Mouse (Mus musculus) intestine, postnatal 0 days (tissue): ENCODE data around the gene 1700024G13Rik. TPM values are rescaled to one million over a fixed set of nuclear protein-coding genes. Genes with fewer than 3 reads are reported as not detected.

Experiments
- ATAC-seq: fragments of 200-750 bp; cut with Nextera tagmentation; 2 replicates; pipeline ENCODE4 v1.8.0; 2017; ENCODE audit warnings: mild to moderate bottlenecking, moderate TSS enrichment, moderate library complexity
- H3K27ac ChIP-seq: fragments of 300-500 bp; sonication (generic); 2 replicates; pipeline ENCODE4 v1.5.1; 2014; ENCODE audit warnings: mild to moderate bottlenecking, low read depth, low read length, moderate library complexity
- H3K27me3 ChIP-seq: fragments of 300-500 bp; sonication (generic); replicated peaks from 2 replicates; pipeline ENCODE4 v1.6.1; 2014; ENCODE audit warnings: low read length, mixed read lengths; ENCODE audit not compliant: control insufficient read depth, insufficient read depth
- H3K36me3 ChIP-seq: fragments of 300-500 bp; sonication (generic); 2 replicates; pipeline ENCODE4 v1.6.1; 2014; ENCODE audit warnings: mild to moderate bottlenecking, moderate library complexity; ENCODE audit not compliant: control insufficient read depth, insufficient read depth
- H3K4me1 ChIP-seq: fragments of 300-500 bp; sonication (generic); replicated peaks from 2 replicates; pipeline ENCODE4 v1.6.1; 2014; ENCODE audit warnings: antibody characterized with exemption, low read length, mixed read lengths; ENCODE audit not compliant: control insufficient read depth, insufficient read depth
- H3K4me2 ChIP-seq: fragments of 300-500 bp; sonication (generic); replicated peaks from 2 replicates; pipeline ENCODE4 v1.6.1; 2014; ENCODE audit warnings: low read depth, mild to moderate bottlenecking, moderate library complexity
- H3K4me3 ChIP-seq: fragments of 300-500 bp; sonication (generic); 2 replicates; pipeline ENCODE4 v1.5.1; 2014; ENCODE audit warnings: low read depth, low read length
- H3K9ac ChIP-seq: fragments of 300-500 bp; sonication (generic); 2 replicates; pipeline ENCODE4 v1.6.1; 2014; ENCODE audit warnings: mild to moderate bottlenecking, low read depth, low read length
- H3K9me3 ChIP-seq: fragments of 300-500 bp; sonication (generic); 2 replicates; pipeline ENCODE4 v1.6.1; 2016; ENCODE audit warnings: mixed run types; ENCODE audit not compliant: control insufficient read depth
- CTCF ChIP-seq: sonication (generic); IDR thresholded peaks from 2 replicates; pipeline ENCODE4 v1.5.1; 2016; ENCODE audit warnings: low read depth, mild to moderate bottlenecking, control low read depth, antibody characterized with exemption, moderate library complexity
- WGBS: fragments of 180-500 bp; shearing (Covaris S2); extraction: QIAGEN DNeasy Blood & Tissue Kit; methylation state at CpG from one replicate; pipeline ENCODE4 v1.1.7; 2014; 5-methylcytosine and 5-hydroxymethylcytosine counted together
- polyA plus RNA-seq: library from polyadenylated mRNA; unstranded; fragments of >200 nt; fragmentation: Nextera tagmentation; extraction: Ambion mirVana; gene quantifications from 2 replicates; pipeline ENCODE4 v1.2.1, GENCODE M21; 2015

The 1700024G13Rik gene
- polyA plus RNA-seq, 1 experiment from 2014 or later = 0.14 TPM

DNA sequence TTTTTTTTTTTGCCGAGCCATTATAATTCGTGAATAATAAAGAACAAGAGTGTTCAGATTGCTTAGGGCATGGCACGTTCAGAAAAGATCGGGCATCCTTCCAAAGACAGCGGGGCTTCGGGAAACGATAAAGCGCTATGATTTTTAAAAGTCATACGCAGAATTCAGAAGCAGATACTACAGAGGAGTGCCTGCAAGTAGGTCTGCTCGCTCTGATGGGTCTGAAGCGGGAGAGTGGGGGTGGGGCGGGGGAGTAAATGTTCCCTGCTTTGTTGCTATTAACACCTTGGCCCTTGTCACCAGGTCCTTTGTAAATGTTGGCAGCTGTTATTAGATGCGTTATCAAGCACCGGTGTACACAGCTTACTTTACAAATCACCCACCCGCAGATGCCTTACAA lies 6.6 kb downstream of the 1700024G13Rik start:
- H3K9ac ChIP-seq = no peak overlapping the region
- 0 out of 2 replicates have a peak, but pooled peaks cover 4% of the 10 kb centered on the region for H3K27me3 ChIP-seq
- 43% methylated on average over 15 of the region's 15 CpGs for WGBS
- H3K36me3 ChIP-seq = no peaks in the 10 kb centered on the region
- no peaks in the 10 kb centered on the region for H3K9me3 ChIP-seq
- no peak overlapping the region for H3K4me3 ChIP-seq
- H3K27ac ChIP-seq = no peak overlapping the region
- no peak for ATAC-seq
- TF ChIP-seq CTCF = no peak
- H3K4me2 ChIP-seq = no peak overlapping the region
- no peaks in the 10 kb centered on the region for H3K4me1 ChIP-seq

DNA sequence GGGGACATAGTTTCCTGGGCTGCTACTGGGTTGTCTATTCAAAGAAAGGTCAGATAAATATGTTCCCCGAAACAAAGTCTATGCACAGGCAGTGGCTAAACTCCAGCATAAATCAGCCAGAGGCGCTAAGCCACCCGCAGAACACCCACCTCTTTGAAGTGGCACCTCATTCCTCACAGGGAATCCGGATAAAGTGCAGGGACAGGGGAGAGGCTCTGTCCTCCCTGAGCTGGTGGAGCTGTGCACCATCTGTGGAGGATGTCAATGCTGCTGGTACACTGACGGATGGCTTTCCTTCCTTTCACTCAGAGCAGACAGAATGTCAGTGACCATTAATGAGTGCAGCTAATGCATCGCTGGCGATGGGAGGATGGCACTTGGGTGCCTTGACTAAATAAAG lies 7.1 kb downstream of the 1700024G13Rik start:
- no peak for TF ChIP-seq CTCF
- Histone ChIP-seq H3K4me3 (no peak overlapping the region), H3K9me3 (no peaks in the 10 kb centered on the region), H3K4me2 (no peak overlapping the region), H3K27ac (no peak overlapping the region), H3K4me1 (no peaks in the 10 kb centered on the region), H3K9ac (no peak overlapping the region), H3K27me3 (0 out of 2 replicates have a peak, but pooled peaks cover 4% of the 10 kb centered on the region), H3K36me3 (no peaks in the 10 kb centered on the region)
- 30% methylated on average over 7 of the region's 7 CpGs for WGBS
- ATAC-seq = no peak

DNA sequence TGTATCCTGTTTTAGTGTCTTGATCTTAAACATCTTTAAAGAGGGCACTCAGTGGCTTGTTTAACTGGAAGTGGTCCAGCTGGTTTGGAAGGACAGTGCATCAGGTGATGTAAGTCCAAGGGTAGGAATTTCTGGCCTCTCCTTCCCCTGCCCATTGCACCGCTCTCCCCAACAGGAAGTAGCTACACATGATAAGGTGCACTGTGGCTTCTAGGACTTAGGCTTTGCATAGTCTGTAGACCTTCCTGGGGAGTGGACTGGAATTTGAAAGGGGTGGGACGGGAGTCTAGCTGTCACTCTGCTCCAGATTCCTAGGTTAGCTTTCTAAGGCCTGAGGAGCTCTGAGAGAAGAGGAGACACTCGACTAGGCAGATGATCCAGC lies 8.1 kb downstream of the 1700024G13Rik start:
- 31% methylated on average over 3 of the region's 3 CpGs for WGBS
- no peaks in the 10 kb centered on the region for H3K4me1 ChIP-seq
- no peak overlapping the region for H3K4me2 ChIP-seq
- H3K36me3 ChIP-seq = no peaks in the 10 kb centered on the region
- no peak for TF ChIP-seq CTCF
- 0 out of 2 replicates have a peak, but pooled peaks cover 4% of the 10 kb centered on the region for H3K27me3 ChIP-seq
- H3K9me3 ChIP-seq = no peaks in the 10 kb centered on the region
- ATAC-seq = no peak
- no peak overlapping the region for H3K27ac ChIP-seq
- H3K9ac ChIP-seq = no peak overlapping the region
- H3K4me3 ChIP-seq = no peak overlapping the region

DNA sequence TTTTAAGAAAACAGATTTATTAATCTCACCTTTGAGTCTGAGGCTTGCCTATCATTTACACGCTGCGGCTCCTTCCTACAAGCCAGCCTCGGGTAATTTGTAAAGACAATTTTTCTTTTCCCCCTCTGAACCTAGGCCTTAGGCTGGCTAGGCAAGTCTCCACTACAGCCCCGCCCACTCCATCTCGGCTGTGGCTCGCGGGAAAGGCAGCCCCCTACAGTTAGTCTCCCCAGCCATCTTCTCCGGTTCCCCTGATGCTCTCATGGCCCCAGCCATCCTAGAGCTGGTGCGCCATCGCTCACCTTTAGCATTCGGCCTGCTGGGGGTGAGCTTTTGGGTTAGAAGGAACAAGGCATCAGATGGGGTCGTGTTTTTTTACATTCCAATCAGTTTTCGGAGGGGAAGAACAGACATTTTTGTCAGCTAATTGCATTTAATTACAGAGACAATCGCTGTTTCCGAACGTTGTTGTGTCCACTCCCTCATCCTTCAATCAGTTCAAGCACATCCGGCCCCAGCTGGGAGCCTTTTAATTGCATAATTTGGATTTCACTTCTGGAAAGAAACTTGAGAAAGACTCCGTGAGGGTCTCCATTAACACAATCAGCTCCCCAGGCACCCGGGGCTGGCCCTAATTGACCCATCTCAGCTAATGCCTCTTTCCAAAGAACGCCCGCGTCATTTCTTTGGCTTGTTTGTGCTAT lies 8.6 kb downstream of the 1700024G13Rik start:
- no peak for TF ChIP-seq CTCF
- no peaks in the 10 kb centered on the region for H3K4me1 ChIP-seq
- no peak for ATAC-seq
- no peak overlapping the region for H3K27ac ChIP-seq
- H3K4me2 ChIP-seq = no peak overlapping the region
- H3K36me3 ChIP-seq = no peaks in the 10 kb centered on the region
- H3K9me3 ChIP-seq = no peaks in the 10 kb centered on the region
- H3K27me3 ChIP-seq = 0 out of 2 replicates have a peak, but pooled peaks cover 4% of the 10 kb centered on the region
- H3K9ac ChIP-seq = no peak overlapping the region
- WGBS = 22% methylated on average over 22 of the region's 22 CpGs
- no peak overlapping the region for H3K4me3 ChIP-seq

DNA sequence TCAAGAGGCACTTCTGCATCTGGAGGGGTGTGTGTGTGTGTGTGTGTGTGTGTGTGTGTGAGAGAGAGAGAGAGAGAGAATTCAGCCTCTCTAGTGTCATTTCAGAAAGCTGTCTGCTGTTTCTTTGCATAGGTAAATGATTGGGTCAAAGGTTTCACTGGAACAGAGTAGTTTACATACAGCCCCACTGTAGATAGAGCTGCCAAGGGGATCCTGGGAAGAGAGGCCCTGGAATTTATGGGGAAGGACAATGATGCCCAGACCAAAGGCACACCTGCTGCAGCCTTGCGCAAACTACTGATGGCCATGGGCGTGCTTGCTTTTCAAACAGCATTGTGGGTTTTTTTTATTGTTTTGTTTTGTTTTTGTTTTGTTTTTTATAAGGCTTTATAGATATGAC lies 15.7 kb downstream of the 1700024G13Rik start:
- H3K9ac ChIP-seq = no peak overlapping the region
- H3K4me1 ChIP-seq = no peaks in the 10 kb centered on the region
- H3K9me3 ChIP-seq = no peaks in the 10 kb centered on the region
- no peak overlapping the region for H3K4me3 ChIP-seq
- no peaks in the 10 kb centered on the region for H3K36me3 ChIP-seq
- TF ChIP-seq CTCF = no peak
- H3K27ac ChIP-seq = no peak overlapping the region
- WGBS = 31% methylated on average over 2 of the region's 2 CpGs
- H3K4me2 ChIP-seq = no peak overlapping the region
- peak; percentile 74 for ATAC-seq
- no peaks in the 10 kb centered on the region for H3K27me3 ChIP-seq

DNA sequence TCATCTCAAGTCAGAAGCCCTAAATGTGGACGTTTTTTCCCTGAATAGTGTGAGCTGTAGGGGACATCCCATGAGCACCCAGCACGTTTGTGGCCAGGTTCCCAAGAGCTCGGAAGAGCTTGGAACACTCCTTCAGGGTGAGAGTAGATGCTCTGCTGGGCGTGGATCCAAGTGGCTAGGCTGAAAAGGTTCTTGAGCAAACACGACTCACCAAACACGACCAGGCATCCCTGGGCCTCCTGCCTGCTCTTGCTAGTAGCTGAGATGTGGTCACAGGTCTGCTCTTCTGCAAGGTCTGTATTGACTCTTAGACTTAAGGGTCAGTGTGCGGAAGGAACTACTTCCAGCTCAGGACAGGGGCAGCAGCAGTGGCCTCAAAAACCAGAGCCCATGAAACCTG lies 18.4 kb downstream of the 1700024G13Rik start:
- WGBS = 48% methylated on average over 7 of the region's 7 CpGs
- Histone ChIP-seq H3K27ac (no peak overlapping the region), H3K9ac (no peak overlapping the region), H3K27me3 (no peaks in the 10 kb centered on the region), H3K4me2 (no peak overlapping the region), H3K36me3 (no peaks in the 10 kb centered on the region), H3K9me3 (no peaks in the 10 kb centered on the region), H3K4me3 (no peak overlapping the region), H3K4me1 (no peaks in the 10 kb centered on the region)
- TF ChIP-seq CTCF = no peak
- ATAC-seq = no peak
